Mouse (Mus musculus) MEL (cell line): ENCODE results near the gene Pafah1b2. TPM values are rescaled to one million over a fixed set of nuclear protein-coding genes. Genes with fewer than 3 reads are reported as not detected.

ENCODE experiments used
- DNase-seq: peaks from one replicate; pipeline ENCODE4 v3.0.0; 2011; ENCODE audit warnings: low read depth, low spot score
- H3K27ac ChIP-seq: 2 replicates; pipeline ENCODE4 v1.5.1; 2012; ENCODE audit warnings: low read depth, mild to moderate bottlenecking, control low read depth, low read length, moderate library complexity; ENCODE audit not compliant: control insufficient read depth
- H3K27me3 ChIP-seq, 2 experiments: fragments of 150-350 bp in 1 of 2; sonication (generic) in 1 of 2; 2 replicates each; pipeline ENCODE4 v1.6.1; 2012; ENCODE audit warnings: low read length in 2 of 2, mild to moderate bottlenecking in 2 of 2, improper control_type of control experiment in 1 of 2, moderate library complexity in 1 of 2; ENCODE audit not compliant: insufficient read depth in 2 of 2, control insufficient read depth in 1 of 2
- H3K36me3 ChIP-seq, 2 experiments: 2 replicates each; pipeline ENCODE4 v1.6.1; 2012 to 2014; ENCODE audit warnings: low read length in 2 of 2, improper control_type of control experiment in 1 of 2, inconsistent platforms in 1 of 2, mild to moderate bottlenecking in 1 of 2; ENCODE audit not compliant: insufficient read depth in 2 of 2, control insufficient read depth in 1 of 2
- H3K4me1 ChIP-seq, 2 experiments: fragments of 150-350 bp in 1 of 2; sonication (generic) in 1 of 2; 2 replicates each; pipeline ENCODE4 v1.6.1; 2012; ENCODE audit warnings: low read length in 2 of 2, improper control_type of control experiment in 1 of 2, mild to moderate bottlenecking in 1 of 2; ENCODE audit not compliant: insufficient read depth in 2 of 2, control insufficient read depth in 1 of 2
- H3K4me3 ChIP-seq, 2 experiments: fragments of 150-350 bp in 1 of 2; sonication (generic) in 1 of 2; 2 replicates each; pipeline ENCODE4 v1.5.1; 2012; ENCODE audit warnings: low read depth in 2 of 2, low read length in 2 of 2, mild to moderate bottlenecking in 2 of 2, moderate library complexity in 2 of 2, control low read depth in 1 of 2, improper control_type of control experiment in 1 of 2; ENCODE audit not compliant: control insufficient read depth in 1 of 2, insufficient read depth in 1 of 2
- H3K79me2 ChIP-seq: 2 replicates; pipeline ENCODE4 v1.6.1; 2012; ENCODE audit warnings: mild to moderate bottlenecking, low read length, moderate library complexity; ENCODE audit not compliant: control insufficient read depth, poor library complexity, insufficient read depth
- H3K9ac ChIP-seq: 2 replicates; pipeline ENCODE4 v1.6.1; 2012; ENCODE audit warnings: low read depth, mild to moderate bottlenecking, control low read depth, low read length, moderate library complexity; ENCODE audit not compliant: control insufficient read depth, poor library complexity, severe bottlenecking
- H3K9me3 ChIP-seq: fragments of 150-350 bp; sonication (generic); replicated peaks from 2 replicates; pipeline ENCODE4 v1.6.1; 2012; ENCODE audit warnings: mild to moderate bottlenecking, low read length, improper control_type of control experiment, moderate library complexity; ENCODE audit not compliant: insufficient read depth
- BHLHE40 ChIP-seq: IDR thresholded peaks from 2 replicates; pipeline ENCODE4 v1.6.1; 2012; ENCODE audit warnings: low read depth, mild to moderate bottlenecking, inconsistent platforms, low read length, improper control_type of control experiment, borderline replicate concordance
- CHD1 ChIP-seq: IDR thresholded peaks from 2 replicates; pipeline ENCODE4 v1.6.1; 2012; ENCODE audit warnings: low read depth, mild to moderate bottlenecking, inconsistent platforms, low read length, improper control_type of control experiment
- CTCF ChIP-seq, 3 experiments: IDR thresholded peaks in 2 of 3; conservative IDR thresholded peaks in 1 of 3; 2 replicates each; pipeline ENCODE4 v1.5.1; 2011 to 2012; ENCODE audit warnings: low read length in 3 of 3, low read depth in 2 of 3, mild to moderate bottlenecking in 2 of 3, improper control_type of control experiment in 1 of 3, inconsistent platforms in 1 of 3, mixed read lengths in 1 of 3, moderate library complexity in 1 of 3; ENCODE audit not compliant: control insufficient read depth in 1 of 3, insufficient read depth in 1 of 3, poor library complexity in 1 of 3, severe bottlenecking in 1 of 3
- EP300 ChIP-seq, 2 experiments: IDR thresholded peaks; 2 replicates each; pipeline ENCODE4 v1.6.1; 2011; ENCODE audit warnings: improper control_type of control experiment in 2 of 2, low read length in 2 of 2, low read depth in 1 of 2, mild to moderate bottlenecking in 1 of 2
- GATA1 ChIP-seq: IDR thresholded peaks from 2 replicates; pipeline ENCODE4 v1.6.1; 2011; ENCODE audit warnings: low read depth, low read length, improper control_type of control experiment
- HCFC1 ChIP-seq: IDR thresholded peaks from 2 replicates; pipeline ENCODE4 v1.6.1; 2012; ENCODE audit warnings: low read depth, mild to moderate bottlenecking, inconsistent platforms, low read length, improper control_type of control experiment, moderate library complexity
- JUND ChIP-seq: IDR thresholded peaks from 2 replicates; pipeline ENCODE4 v1.6.1; 2011; ENCODE audit warnings: low read depth, mild to moderate bottlenecking, improper control_type of control experiment, low read length
- KAT2A ChIP-seq: conservative IDR thresholded peaks from 2 replicates; pipeline ENCODE4 v1.6.1; 2012; ENCODE audit warnings: low read depth, low read length, improper control_type of control experiment, inconsistent platforms
- MAX ChIP-seq: IDR thresholded peaks from 2 replicates; pipeline ENCODE4 v1.6.1; 2011; ENCODE audit warnings: low read length, improper control_type of control experiment
- MEF2A ChIP-seq: IDR thresholded peaks from 2 replicates; pipeline ENCODE4 v1.6.1; 2014; ENCODE audit warnings: low read depth, mild to moderate bottlenecking, inconsistent platforms, low read length, improper control_type of control experiment; ENCODE audit not compliant: poor library complexity, insufficient replicate concordance, severe bottlenecking; ENCODE audit errors: extremely low read depth
- MYC ChIP-seq: IDR thresholded peaks from 2 replicates; pipeline ENCODE4 v1.6.1; 2011; ENCODE audit warnings: low read depth, mild to moderate bottlenecking, low read length, improper control_type of control experiment, moderate library complexity
- NELFE ChIP-seq: IDR thresholded peaks from 2 replicates; pipeline ENCODE4 v1.6.1; 2011; ENCODE audit warnings: low read depth, low read length, improper control_type of control experiment
- NRF1 ChIP-seq: IDR thresholded peaks from 2 replicates; pipeline ENCODE4 v1.6.1; 2014; ENCODE audit warnings: low read depth, mild to moderate bottlenecking, inconsistent platforms, low read length, improper control_type of control experiment, moderate library complexity; ENCODE audit not compliant: poor library complexity, insufficient read depth, severe bottlenecking
- POLR2A ChIP-seq, 2 experiments: IDR thresholded peaks; 2 replicates each; pipeline ENCODE4 v1.6.1; 2011 to 2012; ENCODE audit warnings: low read length in 2 of 2, mild to moderate bottlenecking in 2 of 2, control low read depth in 1 of 2, improper control_type of control experiment in 1 of 2, low read depth in 1 of 2, moderate library complexity in 1 of 2; ENCODE audit not compliant: control insufficient read depth in 1 of 2, insufficient read depth in 1 of 2, poor library complexity in 1 of 2
- POLR2AphosphoS2 ChIP-seq: IDR thresholded peaks from 2 replicates; pipeline ENCODE4 v1.6.1; 2011; ENCODE audit warnings: low read length, improper control_type of control experiment
- POLR2AphosphoS5 ChIP-seq: IDR thresholded peaks from 2 replicates; pipeline ENCODE4 v1.6.1; 2012; ENCODE audit warnings: low read depth, borderline replicate concordance, mild to moderate bottlenecking, inconsistent platforms, low read length, moderate library complexity, mixed read lengths
- RAD21 ChIP-seq: IDR thresholded peaks from 2 replicates; pipeline ENCODE4 v1.6.1; 2011; ENCODE audit warnings: mild to moderate bottlenecking, low read depth, low read length, improper control_type of control experiment
- SIN3A ChIP-seq: IDR thresholded peaks from 2 replicates; pipeline ENCODE4 v1.6.1; 2012; ENCODE audit warnings: low read length, improper control_type of control experiment, inconsistent platforms
- TAL1 ChIP-seq: IDR thresholded peaks from 2 replicates; pipeline ENCODE4 v1.6.1; 2012; ENCODE audit warnings: mild to moderate bottlenecking, inconsistent platforms, low read length, moderate library complexity, mixed read lengths
- UBTF ChIP-seq: IDR thresholded peaks from 2 replicates; pipeline ENCODE4 v1.6.1; 2012; ENCODE audit warnings: low read depth, mild to moderate bottlenecking, inconsistent platforms, low read length, improper control_type of control experiment, moderate library complexity, borderline replicate concordance; ENCODE audit not compliant: insufficient read depth
- USF2 ChIP-seq, 2 experiments: IDR thresholded peaks; 2 replicates each; pipeline ENCODE4 v1.6.1; 2011 to 2012; ENCODE audit warnings: improper control_type of control experiment in 2 of 2, low read length in 2 of 2, borderline replicate concordance in 1 of 2, inconsistent platforms in 1 of 2, low read depth in 1 of 2, mild to moderate bottlenecking in 1 of 2; ENCODE audit not compliant: insufficient read depth in 1 of 2
- ZC3H11A ChIP-seq: IDR thresholded peaks from 2 replicates; pipeline ENCODE4 v1.6.1; 2012; ENCODE audit warnings: low read depth, mild to moderate bottlenecking, inconsistent platforms, low read length, improper control_type of control experiment
- ZKSCAN1 ChIP-seq: IDR thresholded peaks from 2 replicates; pipeline ENCODE4 v1.6.1; 2012; ENCODE audit warnings: low read depth, mild to moderate bottlenecking, inconsistent platforms, low read length, improper control_type of control experiment, moderate library complexity
- ZMIZ1 ChIP-seq: IDR thresholded peaks from 2 replicates; pipeline ENCODE4 v1.6.1; 2012; ENCODE audit warnings: low read depth, mild to moderate bottlenecking, inconsistent platforms, low read length, improper control_type of control experiment, moderate library complexity
- polyA plus RNA-seq, 2 experiments: library from polyadenylated mRNA; stranded (reverse) in 1 of 2; unstranded in 1 of 2; fragments of >175 nt in 1 of 2; fragments of >200 nt in 1 of 2; gene quantifications; 2 replicates each; pipeline versions ENCODE4 v1.2.1 to v1.2.4; 2012; ENCODE audit warnings: low replicate concordance in 2 of 2, low read depth in 1 of 2; ENCODE audit not compliant: insufficient read length in 2 of 2, insufficient read depth in 1 of 2, missing spikeins in 1 of 2
- total RNA-seq: library from RNA; depleted of rRNA; stranded (reverse); fragments of 300-350 nt; gene quantifications from 2 replicates; pipeline ENCODE4 v1.2.3, GENCODE M21; 2012

Pafah1b2 gene
- total and polyA plus RNA-seq, 3 experiments = 127 to 178 (median 131) TPM

DNA sequence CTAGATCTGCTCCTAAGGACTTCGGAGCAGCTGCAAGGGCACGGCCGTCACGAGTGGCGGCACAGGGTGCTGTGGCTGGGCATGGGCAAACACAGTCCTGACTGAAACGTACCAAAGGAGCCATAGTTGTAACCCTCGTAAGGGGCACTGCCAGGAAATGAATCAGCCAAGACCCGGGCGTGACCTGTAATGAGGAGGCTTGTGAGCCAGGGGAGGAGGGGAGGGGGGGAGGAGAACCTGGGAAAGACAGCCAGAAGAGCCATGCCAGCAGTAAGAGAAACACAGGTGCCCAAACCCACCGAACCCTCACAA lies 65.7 kb downstream of the Pafah1b2 start:
- Histone ChIP-seq H3K79me2 (no peaks in the 10 kb centered on the region), H3K36me3 (peaks cover 0 to 2% of the 10 kb centered on the region in 2 experiments; a peak in 2 of 4 replicates)

DNA sequence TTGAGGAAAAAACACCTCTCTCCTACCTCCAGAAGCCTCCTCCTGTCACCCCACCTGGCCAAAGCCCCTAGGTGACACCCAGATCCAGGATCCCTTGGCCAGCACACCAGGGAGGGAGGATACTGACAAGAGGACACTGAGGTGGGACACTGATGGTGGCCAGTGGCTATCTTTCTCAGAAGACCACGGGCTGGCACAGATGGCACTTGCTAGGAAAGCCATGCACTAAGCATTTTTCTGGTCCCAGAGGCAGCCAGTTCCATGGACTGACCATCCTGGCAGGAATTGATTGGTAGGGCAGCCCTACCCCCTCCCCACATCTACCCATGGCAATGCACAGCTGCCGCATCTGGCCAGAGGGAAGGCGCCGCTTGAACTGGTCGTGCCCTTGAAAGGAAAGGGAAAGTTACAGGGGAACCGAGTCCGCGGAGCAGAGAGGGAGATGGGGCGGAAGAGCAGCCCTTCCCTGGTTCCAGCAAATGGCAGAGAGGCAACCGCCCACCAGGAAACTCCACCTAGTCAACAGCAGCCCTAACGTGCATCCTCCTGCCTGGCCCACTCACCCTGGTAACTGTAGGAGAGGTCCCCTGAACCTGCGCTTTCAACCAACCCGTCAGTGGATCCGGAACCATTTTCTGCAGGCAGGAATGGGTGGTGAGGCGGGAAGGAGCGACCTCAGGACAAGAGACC lies 66.2 kb downstream of the Pafah1b2 start:
- Histone ChIP-seq H3K9me3 (no peaks in the 10 kb centered on the region), H3K27me3 (no peaks in the 10 kb centered on the region), H3K4me1 (no peaks in the 10 kb centered on the region), H3K4me3 (no peak overlapping the region), H3K79me2 (no peaks in the 10 kb centered on the region), H3K36me3 (peaks cover 0 to 2% of the 10 kb centered on the region in 2 experiments; a peak in 2 of 4 replicates), H3K27ac (no peak overlapping the region), H3K9ac (no peak overlapping the region)
- DNase-seq = no peak
- no peak for TF ChIP-seq MYC
- TF ChIP-seq SIN3A = no peak
- no peak for TF ChIP-seq KAT2A
- no peak for TF ChIP-seq MAX
- TF ChIP-seq ZC3H11A = no peak
- TF ChIP-seq MEF2A = no peak
- TF ChIP-seq POLR2AphosphoS2 = no peak
- TF ChIP-seq TAL1 = no peak
- TF ChIP-seq HCFC1 = no peak
- no peak for TF ChIP-seq NRF1
- no peak for TF ChIP-seq BHLHE40
- TF ChIP-seq CTCF (IDR thresholded peaks at IDR 0.05 in 2 of 3, conservative IDR thresholded peaks at IDR 0.05 in 1 of 3; ENCODE audit: control insufficient read depth in 1 of 3, insufficient read depth in 1 of 3, low read depth in 2 of 3, low read length in 3 of 3, poor library complexity in 1 of 3, severe bottlenecking in 1 of 3) = no peak
- TF ChIP-seq EP300 (IDR thresholded peaks at IDR 0.05; ENCODE audit: low read depth in 1 of 2, low read length in 2 of 2) = no peak
- no peak for TF ChIP-seq UBTF
- no peak for TF ChIP-seq CHD1
- TF ChIP-seq NELFE = no peak

More for the DNA sequence above, 65.7 kb downstream of the Pafah1b2 start:
- Histone ChIP-seq H3K4me3 (no peak overlapping the region), H3K9ac (no peak overlapping the region), H3K27me3 (no peaks in the 10 kb centered on the region), H3K4me1 (no peaks in the 10 kb centered on the region), H3K9me3 (no peaks in the 10 kb centered on the region), H3K27ac (no peak overlapping the region)
- TF ChIP-seq GATA1 (no peak), MEF2A (no peak), CHD1 (no peak), ZMIZ1 (no peak), RAD21 (no peak), MAX (no peak), TAL1 (no peak), USF2 (IDR thresholded peaks at IDR 0.05; ENCODE audit: borderline replicate concordance in 1 of 2, insufficient read depth in 1 of 2, low read depth in 1 of 2, low read length in 2 of 2) (no peak), HCFC1 (no peak), POLR2AphosphoS5 (no peak), POLR2A (IDR thresholded peaks at IDR 0.05; ENCODE audit: control insufficient read depth in 1 of 2, insufficient read depth in 1 of 2, low read depth in 1 of 2, low read length in 2 of 2, poor library complexity in 1 of 2) (no peak), ZKSCAN1 (no peak), JUND (no peak)
- no peak for DNase-seq
